Mouse (Mus musculus) kidney, adult 2 months (tissue): Measurements from ENCODE around the gene 4930558K02Rik.

ENCODE experiments used
- CTCF ChIP-seq: fragments of 200-500 bp; conservative IDR thresholded peaks from 2 replicates; pipeline ENCODE4 v1.5.1; 2011; ENCODE audit warnings: low read depth, mild to moderate bottlenecking, control low read depth, low read length, moderate library complexity, mixed read lengths; ENCODE audit not compliant: insufficient read depth, insufficient read length
- POLR2A ChIP-seq: fragments of 200-500 bp; IDR thresholded peaks from one replicate; pipeline ENCODE4 v1.6.1; 2011; ENCODE audit warnings: low read depth, low read length, control low read depth

- no peak for TF ChIP-seq POLR2A
- no peak for TF ChIP-seq CTCF
Measured at GRCm38 (mm10) chr1:161980626-161981298, 1.3 kb upstream of the 4930558K02Rik start.
